Comparison of ENCODE assay signal across 28 mouse cellular contexts in genomic region chr4:129862357-129862756, GRCm38 (mm10).
"Had no signal": no experiment of that assay in that cellular context is flagged by ENCODE, and none has a peak within 500 bp of the region (broad histone marks: within the 10 kb centered on the region; RNA-seq: fewer than 3 reads in every experiment).

No protein-coding gene starts in this region.

- H3K4me3 ChIP-seq: embryonic facial prominence, embryonic 12.5 days; embryonic facial prominence, embryonic 13.5 days; embryonic facial prominence, embryonic 15.5 days; erythroblast, embryonic 14.5 days; forebrain, embryonic 10.5 days; forebrain, embryonic 12.5 days; forebrain, embryonic 13.5 days; forebrain, embryonic 15.5 days; gastrocnemius, adult 2 months; heart, adult 2 months had no signal

- H3K36me3 ChIP-seq: embryonic facial prominence, embryonic 13.5 days; embryonic facial prominence, embryonic 15.5 days; forebrain, embryonic 10.5 days; forebrain, embryonic 12.5 days; forebrain, embryonic 15.5 days had no signal

- H3K27ac ChIP-seq: embryonic facial prominence, embryonic 12.5 days; embryonic facial prominence, embryonic 13.5 days; embryonic facial prominence, embryonic 15.5 days; forebrain, embryonic 10.5 days; forebrain, embryonic 12.5 days; forebrain, embryonic 13.5 days; forebrain, embryonic 15.5 days; gastrocnemius, adult 2 months; heart, adult 2 months had no signal

- ATAC-seq: forebrain, embryonic 13.5 days; forebrain, embryonic 14.5 days; forebrain, embryonic 15.5 days; forebrain, embryonic 16.5 days; forebrain, postnatal 0 days had no signal

- H3K4me2 ChIP-seq: embryonic facial prominence, embryonic 12.5 days; embryonic facial prominence, embryonic 13.5 days; embryonic facial prominence, embryonic 15.5 days; forebrain, embryonic 12.5 days; forebrain, embryonic 13.5 days; forebrain, embryonic 15.5 days had no signal

- H3K9me3 ChIP-seq: embryonic facial prominence, embryonic 12.5 days; embryonic facial prominence, embryonic 13.5 days; embryonic facial prominence, embryonic 15.5 days; forebrain, embryonic 12.5 days; forebrain, embryonic 13.5 days; forebrain, embryonic 15.5 days had no signal

- DNase-seq: cerebellum, adult 2 months; cerebellum, adult 8-10 months; cerebellum, adult 9-10 months; cerebellum, adult 9-11 months; cerebellum, postnatal 10 days; cerebellum, postnatal 14 days; cerebellum, postnatal 25 days; cerebellum, postnatal 36 days; embryo, embryonic 11 days; forebrain, postnatal 0 days; gastrocnemius, adult 2 months; gastrocnemius, postnatal 10 days; gastrocnemius, postnatal 14 days; gastrocnemius, postnatal 25 days; gastrocnemius, postnatal 36 days; heart, adult 11 months; heart, adult 18-20 months; heart, adult 2 months had no signal

- H3K27me3 ChIP-seq: embryonic facial prominence, embryonic 12.5 days; embryonic facial prominence, embryonic 13.5 days; embryonic facial prominence, embryonic 15.5 days; forebrain, embryonic 12.5 days; forebrain, embryonic 13.5 days; forebrain, embryonic 15.5 days had no signal

- H3K9ac ChIP-seq: embryonic facial prominence, embryonic 12.5 days; embryonic facial prominence, embryonic 13.5 days; embryonic facial prominence, embryonic 15.5 days; forebrain, embryonic 12.5 days; forebrain, embryonic 13.5 days; forebrain, embryonic 15.5 days; forebrain, postnatal 0 days had no signal

- H3K4me1 ChIP-seq: embryonic facial prominence, embryonic 12.5 days; embryonic facial prominence, embryonic 13.5 days; embryonic facial prominence, embryonic 15.5 days; forebrain, embryonic 10.5 days; forebrain, embryonic 12.5 days; forebrain, embryonic 13.5 days; forebrain, embryonic 15.5 days had no signal
